Mouse (Mus musculus): Measurements from ENCODE around the gene Dusp11. TPM values are rescaled to one million over a fixed set of nuclear protein-coding genes. Genes with fewer than 3 reads are reported as not detected.

Dusp11 gene
- polyA plus RNA-seq (2012; rRNA removed), result 19.2 and 20.3 TPM in 2 replicates

GRCm38 (mm10) chr6:85961101-85962091 lies at the start of gene Dusp11:
TSS of gene Dusp11 (minus strand) at chr6:85961667.

DNA sequence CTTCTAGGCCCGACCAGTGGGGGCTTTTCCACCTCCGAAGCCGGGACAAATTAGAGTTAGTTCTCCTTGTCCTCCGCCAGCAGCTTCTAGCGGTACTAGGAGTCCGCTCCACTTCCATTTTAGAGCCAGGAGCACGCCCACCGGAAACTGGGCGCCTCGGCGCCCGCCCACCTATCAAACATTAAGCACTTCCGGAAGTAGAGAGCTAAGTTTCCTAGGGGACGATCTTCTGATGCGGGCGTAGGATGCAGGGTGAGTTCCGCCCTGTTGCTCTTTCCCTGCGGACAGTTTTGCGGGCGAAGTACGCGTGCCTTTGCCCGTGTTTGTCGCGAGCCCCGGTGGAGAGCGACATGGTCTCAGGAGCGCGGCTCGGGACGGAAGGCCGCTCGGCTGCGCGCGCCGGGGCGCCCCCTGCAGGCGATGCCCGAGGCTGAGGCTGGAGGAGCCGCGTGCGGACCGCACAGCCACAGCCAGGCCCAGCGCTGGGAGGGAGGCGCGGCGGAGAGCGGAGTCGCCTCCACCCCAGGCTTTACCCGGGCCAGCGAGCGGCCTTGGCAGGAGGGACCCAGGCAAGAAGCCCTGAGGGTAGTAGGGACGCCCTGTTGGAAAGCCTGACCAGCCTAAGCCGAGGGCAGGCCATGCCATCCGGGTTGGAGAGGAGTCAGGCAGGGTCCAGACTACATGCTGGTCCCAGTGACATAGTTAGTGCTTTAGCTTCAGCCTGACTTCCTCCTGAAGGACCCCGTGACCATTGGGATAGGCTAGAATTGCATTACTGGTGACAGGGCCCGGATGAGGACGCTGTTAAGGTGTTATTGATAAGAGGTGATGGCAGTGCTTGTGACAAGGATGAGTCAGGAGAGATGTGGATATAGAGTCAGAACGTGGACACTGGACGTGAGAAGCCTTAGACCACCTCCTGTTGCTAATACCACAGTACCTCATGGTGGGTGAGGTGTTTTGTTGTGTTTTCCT lies 45.6 kb downstream of the Dusp11 start, which contains the start of gene Nat8f1:
Gene Nat8f1 (minus strand): TSS at position 149 of the 975 bp plus-strand sequence.

GRCm38 (mm10) chr6:85911587-85911986 lies 49.9 kb downstream of the Dusp11 start, which contains the start of gene Tprkb:
TSS of gene Tprkb (plus strand) at chr6:85911865.

GRCm38 (mm10) chr6:85904642-85905061 lies 56.8 kb downstream of the Dusp11 start, which contains the start of gene Nat8f4:
TSS of gene Nat8f4 (minus strand) at chr6:85904884.

Other genes with a start within 250 kb of the Dusp11 start
- gene Nat8f7, start 248.5 kb downstream of the Dusp11 start, polyA plus RNA-seq (2012; rRNA removed), result 0.01 and 0.02 TPM in 2 replicates
- 0.04 TPM in 1 of 2 replicates, not detected in the other for gene Nat8f3, start 195.9 kb downstream of the Dusp11 start, polyA plus RNA-seq (2012; rRNA removed)
- 0.06 TPM in 1 of 2 replicates, not detected in the other for gene Nat8f6, start 140.7 kb downstream of the Dusp11 start, polyA plus RNA-seq (2012; rRNA removed)
- gene Nat8f5, start 140.7 kb downstream of the Dusp11 start, polyA plus RNA-seq (2012; rRNA removed), result 0.02 TPM in 1 of 2 replicates, not detected in the other
- 0.03 and 0.12 TPM in 2 replicates for gene Nat8, start 129.6 kb downstream of the Dusp11 start, polyA plus RNA-seq (2012; rRNA removed)
- gene Nat8f2, start 92.5 kb downstream of the Dusp11 start, polyA plus RNA-seq (2012; rRNA removed), result 0.15 and 0.24 TPM in 2 replicates
- gene Nat8f4, start 56.8 kb downstream of the Dusp11 start, polyA plus RNA-seq (2012; rRNA removed), result 2.3 and 2.4 TPM in 2 replicates
- gene Tprkb, start 49.8 kb downstream of the Dusp11 start, polyA plus RNA-seq (2012; rRNA removed), result 21.2 and 23.1 TPM in 2 replicates
- gene Nat8f1, start 46.0 kb downstream of the Dusp11 start, polyA plus RNA-seq (2012; rRNA removed), result 73.5 and 78.9 TPM in 2 replicates
- gene Figla, start 54.5 kb upstream of the Dusp11 start, polyA plus RNA-seq (2012; rRNA removed), result not detected in 2 replicates
- 32.1 and 33.2 TPM in 2 replicates for gene Add2, start 67.0 kb upstream of the Dusp11 start, polyA plus RNA-seq (2012; rRNA removed)
- 2.4 and 2.7 TPM in 2 replicates for gene Tgfa, start 233.6 kb upstream of the Dusp11 start, polyA plus RNA-seq (2012; rRNA removed)